Mouse (Mus musculus) midbrain, postnatal 0 days (tissue): ENCODE measurements around the gene L3hypdh. TPM values are rescaled to one million over a fixed set of nuclear protein-coding genes. Genes with fewer than 3 reads are reported as not detected.
A peak's percentile ranks its signal among the peaks of the same experiment; 100 is the strongest.

Experiments used
- ATAC-seq: fragments of 200-750 bp; cut with Nextera tagmentation; 2 replicates; pipeline ENCODE4 v1.8.0; 2017; ENCODE audit warnings: moderate number of reproducible peaks, mild to moderate bottlenecking, moderate TSS enrichment, moderate library complexity; ENCODE audit not compliant: low FRiP score
- DNase-seq: peaks from one replicate; pipeline ENCODE4 v3.0.0-alpha.2; 2015; ENCODE audit warnings: low spot score
- H3K27ac ChIP-seq: fragments of 300-500 bp; sonication (generic); 2 replicates; pipeline ENCODE4 v1.5.1; 2014; ENCODE audit warnings: low read depth, mild to moderate bottlenecking, low read length, mixed read lengths
- H3K27me3 ChIP-seq: fragments of 300-500 bp; sonication (generic); 2 replicates; pipeline ENCODE4 v1.6.1; 2014; ENCODE audit warnings: low read length, control low read depth, mixed read lengths; ENCODE audit not compliant: insufficient read depth
- H3K36me3 ChIP-seq: fragments of 300-500 bp; sonication (generic); 2 replicates; pipeline ENCODE4 v1.6.1; 2014; ENCODE audit warnings: low read length, control low read depth, mixed read lengths; ENCODE audit not compliant: insufficient read depth
- H3K4me1 ChIP-seq: fragments of 300-500 bp; sonication (generic); 2 replicates; pipeline ENCODE4 v1.6.1; 2014; ENCODE audit warnings: mild to moderate bottlenecking, control low read depth, antibody characterized with exemption, low read length, mixed read lengths; ENCODE audit not compliant: insufficient read depth
- H3K4me2 ChIP-seq: fragments of 300-500 bp; sonication (generic); 2 replicates; pipeline ENCODE4 v1.6.1; 2014; ENCODE audit warnings: low read depth, mild to moderate bottlenecking, low read length, mixed read lengths; ENCODE audit not compliant: poor library complexity, severe bottlenecking
- H3K4me3 ChIP-seq: fragments of 300-500 bp; sonication (generic); 2 replicates; pipeline ENCODE4 v1.5.1; 2014; ENCODE audit warnings: low read depth, mild to moderate bottlenecking, low read length, moderate library complexity
- H3K9ac ChIP-seq: fragments of 300-500 bp; sonication (generic); replicated peaks from 2 replicates; pipeline ENCODE4 v1.6.1; 2014; ENCODE audit warnings: mild to moderate bottlenecking, low read length, moderate library complexity, mixed read lengths; ENCODE audit not compliant: poor library complexity, severe bottlenecking
- H3K9me3 ChIP-seq: fragments of 300-500 bp; sonication (generic); 2 replicates; pipeline ENCODE4 v1.6.1; 2016; ENCODE audit warnings: low read length, control low read depth
- CTCF ChIP-seq: IDR thresholded peaks from 2 replicates; pipeline ENCODE4 v1.5.1; 2016; ENCODE audit warnings: antibody characterized with exemption, mild to moderate bottlenecking
- WGBS: fragments of 180-500 bp; shearing (Covaris S2); extraction: QIAGEN DNeasy Blood & Tissue Kit; methylation state at CpG from one replicate; pipeline ENCODE4 v1.1.7; 2014; 5-methylcytosine and 5-hydroxymethylcytosine counted together
- microRNA-seq: library from miRNA; unstranded; fragments of <30 nt; microRNA quantifications from one replicate; pipeline ENCODE4, GENCODE M21; 2016; ENCODE audit warnings: borderline number of aligned reads
- polyA plus RNA-seq: library from polyadenylated mRNA; unstranded; fragments of >200 nt; fragmentation: Nextera tagmentation; extraction: Ambion mirVana; gene quantifications from 2 replicates; pipeline ENCODE4 v1.2.1, GENCODE M21; 2015
- total RNA-seq: library from RNA; depleted of rRNA; stranded (reverse); fragments of >200 nt; gene quantifications from 2 replicates; pipeline ENCODE4 v1.2.3, GENCODE M21; 2014; rRNA removed

The L3hypdh gene
- total and polyA plus RNA-seq, 2 experiments from 2014 or later, result 6.9 to 13.0 TPM

- DNase-seq, result no peak
- Histone ChIP-seq H3K4me3 (no peak overlapping the region), H3K9ac (no peak overlapping the region), H3K27me3 (no peaks in the 10 kb centered on the region), H3K27ac (no peak overlapping the region), H3K9me3 (no peaks in the 10 kb centered on the region), H3K4me1 (no peaks in the 10 kb centered on the region), H3K36me3 (no peaks in the 10 kb centered on the region), H3K4me2 (no peak overlapping the region)
- WGBS, result 95% methylated on average over 6 of the region's 6 CpGs
- ATAC-seq, result no peak
- TF ChIP-seq CTCF, result no peak
Observed at GRCm38 (mm10) chr12:72037049-72037448, 48.2 kb downstream of the L3hypdh start.

- H3K4me2 ChIP-seq, result no peak overlapping the region
- 75% methylated on average over 9 of the region's 9 CpGs for WGBS
- no peaks in the 10 kb centered on the region for H3K9me3 ChIP-seq
- H3K4me1 ChIP-seq, result no peaks in the 10 kb centered on the region
- ATAC-seq, result no peak
- H3K27ac ChIP-seq, result no peak overlapping the region
- H3K9ac ChIP-seq, result no peak overlapping the region
- H3K36me3 ChIP-seq, result no peaks in the 10 kb centered on the region
- no peak overlapping the region for H3K4me3 ChIP-seq
- no peaks in the 10 kb centered on the region for H3K27me3 ChIP-seq
- no peak for TF ChIP-seq CTCF
- no peak for DNase-seq
Observed at GRCm38 (mm10) chr12:72036097-72036661, 49.1 kb downstream of the L3hypdh start.

GRCm38 (mm10) chr12:72031794-72032193, 53.4 kb downstream of the L3hypdh start:
- Histone ChIP-seq H3K9me3 (no peaks in the 10 kb centered on the region), H3K4me2 (no peak overlapping the region), H3K36me3 (no peaks in the 10 kb centered on the region), H3K4me1 (no peaks in the 10 kb centered on the region), H3K9ac (no peak overlapping the region), H3K27me3 (no peaks in the 10 kb centered on the region), H3K4me3 (no peak overlapping the region), H3K27ac (no peak overlapping the region)
- no peak for TF ChIP-seq CTCF
- no peak for DNase-seq
- ATAC-seq, result no peak
- 87% methylated on average over 6 of the region's 6 CpGs for WGBS

- DNase-seq (no peak), ATAC-seq (no peak)
- no peak for TF ChIP-seq CTCF
- Histone ChIP-seq H3K9ac (no peak overlapping the region), H3K4me2 (no peak overlapping the region), H3K27me3 (no peaks in the 10 kb centered on the region), H3K4me3 (no peak overlapping the region), H3K27ac (no peak overlapping the region), H3K9me3 (no peaks in the 10 kb centered on the region), H3K36me3 (no peaks in the 10 kb centered on the region), H3K4me1 (no peaks in the 10 kb centered on the region)
- 89% methylated on average over 5 of the region's 5 CpGs for WGBS
Observed at GRCm38 (mm10) chr12:72031171-72031570, 54.1 kb downstream of the L3hypdh start.

GRCm38 (mm10) chr12:72025275-72025795, 59.9 kb downstream of the L3hypdh start:
- no peak for TF ChIP-seq CTCF
- ATAC-seq (no peak), DNase-seq (peak; percentile 54)
- Histone ChIP-seq H3K9ac (no peak overlapping the region), H3K27me3 (no peaks in the 10 kb centered on the region), H3K4me1 (no peaks in the 10 kb centered on the region), H3K4me3 (no peak overlapping the region), H3K9me3 (0 out of 2 replicates have a peak, but pooled peaks cover 3% of the 10 kb centered on the region), H3K4me2 (no peak overlapping the region), H3K27ac (no peak overlapping the region), H3K36me3 (no peaks in the 10 kb centered on the region)
- WGBS, result 33% methylated on average over 6 of the region's 6 CpGs

GRCm38 (mm10) chr12:72023572-72023971, 61.7 kb downstream of the L3hypdh start:
- DNase-seq (no peak), ATAC-seq (no peak)
- 92% methylated on average over 5 of the region's 5 CpGs for WGBS
- Histone ChIP-seq H3K9ac (no peak overlapping the region), H3K27me3 (no peaks in the 10 kb centered on the region), H3K4me1 (no peaks in the 10 kb centered on the region), H3K4me3 (no peak overlapping the region), H3K9me3 (0 out of 2 replicates have a peak, but pooled peaks cover 3% of the 10 kb centered on the region), H3K4me2 (no peak overlapping the region), H3K27ac (no peak overlapping the region), H3K36me3 (no peaks in the 10 kb centered on the region)
- no peak for TF ChIP-seq CTCF

Small RNAs within 50 kb of the gene (microRNA-seq; reads per million reads assigned to microRNA genes)
- gene Gm24466, result not detected

Other genes starting within 250 kb of the L3hypdh start
- 23.4 and 23.5 TPM in 2 replicates for gene Gpr135, start 14.3 kb downstream of the L3hypdh start, total RNA-seq
- 11.3 and 12.8 TPM in 2 replicates for gene Gpr135, start 14.3 kb downstream of the L3hypdh start, polyA plus RNA-seq
- 89.7 and 93.3 TPM in 2 replicates for gene Jkamp, start 150 bp upstream of the L3hypdh start, total RNA-seq
- gene Jkamp, start 150 bp upstream of the L3hypdh start, polyA plus RNA-seq, result 109 and 115 TPM in 2 replicates
- gene Ccdc175, start 99.6 kb upstream of the L3hypdh start, total RNA-seq, result not detected in 2 replicates
- 0.06 and 0.07 TPM in 2 replicates for gene Ccdc175, start 99.6 kb upstream of the L3hypdh start, polyA plus RNA-seq